Mouse (Mus musculus): ENCODE results near the gene Kifc3. TPM values are rescaled to one million over a fixed set of nuclear protein-coding genes. Genes with fewer than 3 reads are reported as not detected.

The Kifc3 gene
- polyA plus RNA-seq, 1 experiment from 2014 or later, result 5.9 TPM

GRCm38 (mm10) chr8:95191497-95192175 lies 11.0 kb downstream of the Kifc3 start:
- no peaks in the 10 kb centered on the region for H3K27me3 ChIP-seq (ENCODE audit: control insufficient read depth, insufficient read depth, low read length)
- no peak overlapping the region for H3K4me2 ChIP-seq (ENCODE audit: low read depth, low read length, severe bottlenecking)
- H3K36me3 ChIP-seq (ENCODE audit: control insufficient read depth, insufficient read depth, low read length), result no peaks in the 10 kb centered on the region
- H3K9ac ChIP-seq (ENCODE audit: low read length), result no peak overlapping the region
- no peaks in the 10 kb centered on the region for H3K4me1 ChIP-seq (replicated peaks; ENCODE audit: control insufficient read depth, insufficient read depth, low read length)
- H3K27ac ChIP-seq (ENCODE audit: low read depth, low read length), result no peak overlapping the region
- 92% methylated on average over 9 of the region's 9 CpGs for WGBS
- H3K4me3 ChIP-seq (ENCODE audit: low read depth, low read length), result no peak overlapping the region
- H3K9me3 ChIP-seq (ENCODE audit: control insufficient read depth, low read length), result no peaks in the 10 kb centered on the region
- ATAC-seq (replicated peaks; ENCODE audit: low FRiP score) (no peak), DNase-seq (ENCODE audit: low spot score) (no peak)

GRCm38 (mm10) chr8:95187579-95187978 lies 15.0 kb downstream of the Kifc3 start:
- Histone ChIP-seq H3K4me1 (replicated peaks; ENCODE audit: control insufficient read depth, insufficient read depth, low read length) (no peaks in the 10 kb centered on the region), H3K4me3 (ENCODE audit: low read depth, low read length) (no peak overlapping the region), H3K36me3 (ENCODE audit: control insufficient read depth, insufficient read depth, low read length) (no peaks in the 10 kb centered on the region), H3K4me2 (ENCODE audit: low read depth, low read length, severe bottlenecking) (no peak overlapping the region), H3K9me3 (ENCODE audit: control insufficient read depth, low read length) (no peaks in the 10 kb centered on the region), H3K9ac (ENCODE audit: low read length) (no peak overlapping the region), H3K27me3 (ENCODE audit: control insufficient read depth, insufficient read depth, low read length) (no peaks in the 10 kb centered on the region), H3K27ac (ENCODE audit: low read depth, low read length) (no peak overlapping the region)
- ATAC-seq (replicated peaks; ENCODE audit: low FRiP score) (no peak), DNase-seq (ENCODE audit: low spot score) (no peak)
- WGBS, result 83% methylated on average over 5 of the region's 5 CpGs

GRCm38 (mm10) chr8:95185891-95186513 lies 16.6 kb downstream of the Kifc3 start:
- 82% methylated on average over 7 of the region's 7 CpGs for WGBS
- H3K4me3 ChIP-seq (ENCODE audit: low read depth, low read length), result no peak overlapping the region

GRCm38 (mm10) chr8:95185104-95185503 lies 17.5 kb downstream of the Kifc3 start:
- H3K9ac ChIP-seq (ENCODE audit: low read length), result no peak overlapping the region
- no peaks in the 10 kb centered on the region for H3K4me1 ChIP-seq (replicated peaks; ENCODE audit: control insufficient read depth, insufficient read depth, low read length)
- no peaks in the 10 kb centered on the region for H3K9me3 ChIP-seq (ENCODE audit: control insufficient read depth, low read length)
- 40% methylated on average over 10 of the region's 10 CpGs for WGBS
- H3K36me3 ChIP-seq (ENCODE audit: control insufficient read depth, insufficient read depth, low read length), result no peaks in the 10 kb centered on the region
- H3K27me3 ChIP-seq (ENCODE audit: control insufficient read depth, insufficient read depth, low read length), result no peaks in the 10 kb centered on the region
- H3K27ac ChIP-seq (ENCODE audit: low read depth, low read length), result no peak overlapping the region
- DNase-seq (ENCODE audit: low spot score), result no peak
- no peak overlapping the region for H3K4me2 ChIP-seq (ENCODE audit: low read depth, low read length, severe bottlenecking)
- no peak for ATAC-seq (replicated peaks; ENCODE audit: low FRiP score)
- H3K4me3 ChIP-seq (ENCODE audit: low read depth, low read length), result no peak overlapping the region

More at GRCm38 (mm10) chr8:95185891-95186513, 16.6 kb downstream of the Kifc3 start:
- Histone ChIP-seq H3K4me2 (ENCODE audit: low read depth, low read length, severe bottlenecking) (no peak overlapping the region), H3K9ac (ENCODE audit: low read length) (no peak overlapping the region), H3K27ac (ENCODE audit: low read depth, low read length) (no peak overlapping the region), H3K36me3 (ENCODE audit: control insufficient read depth, insufficient read depth, low read length) (no peaks in the 10 kb centered on the region), H3K27me3 (ENCODE audit: control insufficient read depth, insufficient read depth, low read length) (no peaks in the 10 kb centered on the region), H3K9me3 (ENCODE audit: control insufficient read depth, low read length) (no peaks in the 10 kb centered on the region), H3K4me1 (replicated peaks; ENCODE audit: control insufficient read depth, insufficient read depth, low read length) (no peaks in the 10 kb centered on the region)
- ATAC-seq (replicated peaks; ENCODE audit: low FRiP score) (no peak), DNase-seq (ENCODE audit: low spot score) (no peak)

- 79% methylated on average over 12 of the region's 12 CpGs for WGBS
- no peak for ATAC-seq (replicated peaks; ENCODE audit: low FRiP score)
- Histone ChIP-seq H3K9ac (ENCODE audit: low read length) (no peak overlapping the region), H3K27ac (ENCODE audit: low read depth, low read length) (no peak overlapping the region), H3K9me3 (ENCODE audit: control insufficient read depth, low read length) (no peaks in the 10 kb centered on the region), H3K27me3 (ENCODE audit: control insufficient read depth, insufficient read depth, low read length) (no peaks in the 10 kb centered on the region), H3K4me1 (replicated peaks; ENCODE audit: control insufficient read depth, insufficient read depth, low read length) (no peaks in the 10 kb centered on the region), H3K4me2 (ENCODE audit: low read depth, low read length, severe bottlenecking) (no peak overlapping the region), H3K4me3 (ENCODE audit: low read depth, low read length) (no peak overlapping the region), H3K36me3 (ENCODE audit: control insufficient read depth, insufficient read depth, low read length) (no peaks in the 10 kb centered on the region)
- DNase-seq (ENCODE audit: low spot score), result no peak
Measured at GRCm38 (mm10) chr8:95184171-95184570, 18.4 kb downstream of the Kifc3 start.

- Histone ChIP-seq H3K4me3 (ENCODE audit: low read depth, low read length) (no peak overlapping the region), H3K36me3 (ENCODE audit: control insufficient read depth, insufficient read depth, low read length) (no peaks in the 10 kb centered on the region), H3K27me3 (ENCODE audit: control insufficient read depth, insufficient read depth, low read length) (no peaks in the 10 kb centered on the region), H3K9ac (ENCODE audit: low read length) (no peak overlapping the region), H3K9me3 (ENCODE audit: control insufficient read depth, low read length) (no peaks in the 10 kb centered on the region), H3K4me1 (replicated peaks; ENCODE audit: control insufficient read depth, insufficient read depth, low read length) (no peaks in the 10 kb centered on the region), H3K27ac (ENCODE audit: low read depth, low read length) (no peak overlapping the region), H3K4me2 (ENCODE audit: low read depth, low read length, severe bottlenecking) (no peak overlapping the region)
- DNase-seq (ENCODE audit: low spot score) (no peak), ATAC-seq (replicated peaks; ENCODE audit: low FRiP score) (no peak)
- WGBS, result 63% methylated on average over 7 of the region's 7 CpGs
Measured at GRCm38 (mm10) chr8:95181850-95182249, 20.8 kb downstream of the Kifc3 start.

GRCm38 (mm10) chr8:95178191-95178590 lies 24.4 kb downstream of the Kifc3 start:
- ATAC-seq (replicated peaks; ENCODE audit: low FRiP score), result no peak
- no peak overlapping the region for H3K27ac ChIP-seq (ENCODE audit: low read depth, low read length)

GRCm38 (mm10) chr8:95176985-95177384 lies 25.6 kb downstream of the Kifc3 start:
- WGBS, result 86% methylated on average over 6 of the region's 6 CpGs
- no peak for ATAC-seq (replicated peaks; ENCODE audit: low FRiP score)
- Histone ChIP-seq H3K4me3 (ENCODE audit: low read depth, low read length) (no peak overlapping the region), H3K9ac (ENCODE audit: low read length) (no peak overlapping the region), H3K9me3 (ENCODE audit: control insufficient read depth, low read length) (no peaks in the 10 kb centered on the region), H3K4me2 (ENCODE audit: low read depth, low read length, severe bottlenecking) (no peak overlapping the region), H3K27me3 (ENCODE audit: control insufficient read depth, insufficient read depth, low read length) (no peaks in the 10 kb centered on the region), H3K4me1 (replicated peaks; ENCODE audit: control insufficient read depth, insufficient read depth, low read length) (peaks cover 10% of the 10 kb centered on the region; the same call in 1 of the 2 replicates), H3K36me3 (ENCODE audit: control insufficient read depth, insufficient read depth, low read length) (no peaks in the 10 kb centered on the region), H3K27ac (ENCODE audit: low read depth, low read length) (no peak overlapping the region)
- no peak for DNase-seq (ENCODE audit: low spot score)

More at GRCm38 (mm10) chr8:95178191-95178590, 24.4 kb downstream of the Kifc3 start:
- Histone ChIP-seq H3K27me3 (ENCODE audit: control insufficient read depth, insufficient read depth, low read length) (no peaks in the 10 kb centered on the region), H3K9ac (ENCODE audit: low read length) (no peak overlapping the region), H3K4me3 (ENCODE audit: low read depth, low read length) (no peak overlapping the region), H3K36me3 (ENCODE audit: control insufficient read depth, insufficient read depth, low read length) (no peaks in the 10 kb centered on the region), H3K4me1 (replicated peaks; ENCODE audit: control insufficient read depth, insufficient read depth, low read length) (peaks cover 10% of the 10 kb centered on the region; the same call in 1 of the 2 replicates), H3K4me2 (ENCODE audit: low read depth, low read length, severe bottlenecking) (no peak overlapping the region), H3K9me3 (ENCODE audit: control insufficient read depth, low read length) (no peaks in the 10 kb centered on the region)
- DNase-seq (ENCODE audit: low spot score), result no peak
- WGBS, result 71% methylated on average over 4 of the region's 4 CpGs

All from forebrain, embryonic 11.5 days (tissue).